Mouse (Mus musculus) cerebellum, adult (tissue): ENCODE data around the gene Lrrc19.

Experiments
- ATAC-seq: cut with Nextera tagmentation; 2 replicates; pipeline ENCODE4 v1.9.2; 2017; ENCODE audit warnings: mild to moderate bottlenecking, moderate library complexity, mixed read lengths; ENCODE audit not compliant: insufficient number of reproducible peaks, low FRiP score, low TSS enrichment

Gene Lrrc19

GRCm38 (mm10) chr4:94592709-94593108 is 57.2 kb downstream of the Lrrc19 start:
- no peak for ATAC-seq

- no peak for ATAC-seq
Measured at GRCm38 (mm10) chr4:94591765-94592381, 58.1 kb downstream of the Lrrc19 start.
